Mouse (Mus musculus): Measurements from ENCODE around the gene Hist1h4f. TPM values are rescaled to one million over a fixed set of nuclear protein-coding genes. Genes with fewer than 3 reads are reported as not detected.
A peak's percentile ranks its signal among the peaks of the same experiment; 100 is the strongest.
"Not testable (repeated sequence)": the region's sequence is repeated elsewhere in the genome, so short reads cannot be mapped to it uniquely, and the experiment has no call there.

Gene Hist1h4f
- polyA plus RNA-seq, 1 experiment from 2014 or later: not detected

DNA sequence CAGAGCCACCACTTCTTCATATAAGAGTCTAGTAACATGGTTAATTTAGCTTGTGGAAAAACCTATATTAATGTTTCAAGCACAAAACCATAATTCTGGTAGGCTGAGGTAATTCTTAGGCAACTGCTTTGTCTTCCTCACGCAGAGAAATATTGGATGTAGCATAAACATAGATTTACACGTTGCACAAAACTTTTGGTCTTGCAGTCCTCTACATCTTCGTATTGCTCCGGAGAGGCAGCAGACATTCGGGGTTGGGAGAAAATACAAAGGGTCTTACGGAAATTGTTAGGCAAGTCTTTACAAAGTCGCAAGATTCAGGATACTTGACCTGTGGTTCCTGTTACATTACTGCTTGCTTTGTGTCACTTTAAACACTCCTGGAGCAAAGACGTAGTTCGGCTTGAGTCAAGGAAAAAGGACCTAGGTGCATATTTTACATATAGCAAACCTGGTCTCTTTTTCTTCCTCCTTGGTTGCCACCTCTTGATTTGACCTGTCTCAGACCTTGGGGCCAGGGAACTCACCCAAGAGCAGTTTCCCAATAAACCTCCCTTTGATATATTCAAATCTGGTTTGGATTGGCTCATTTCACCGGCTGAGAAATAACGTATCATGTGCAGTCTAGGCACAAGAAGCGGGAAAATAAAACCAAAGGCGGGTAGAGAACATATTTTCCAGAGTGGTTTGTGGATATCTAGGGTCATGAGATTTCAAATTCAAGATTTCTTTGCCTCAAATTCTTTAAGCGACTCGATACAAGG lies 16.9 kb downstream of the Hist1h4f start:
- peak overlapping the region; percentile 76 for H3K4me2 ChIP-seq (replicated peaks)
- H3K27me3 ChIP-seq: no peaks in the 10 kb centered on the region
- H3K4me3 ChIP-seq (replicated peaks): peak overlapping the region; percentile 55
- H3K36me3 ChIP-seq: no peaks in the 10 kb centered on the region
- H3K27ac ChIP-seq: peak overlapping the region; percentile 72
- WGBS: under 1% methylated on average over 15 of the region's 15 CpGs
- ATAC-seq: peak; percentile 0; the same call in 1 of the 2 replicates
- no peaks in the 10 kb centered on the region for H3K9me3 ChIP-seq
- H3K4me1 ChIP-seq (replicated peaks): peaks cover 47% of the 10 kb centered on the region
- peak overlapping the region; percentile 48 for H3K9ac ChIP-seq (replicated peaks)

DNA sequence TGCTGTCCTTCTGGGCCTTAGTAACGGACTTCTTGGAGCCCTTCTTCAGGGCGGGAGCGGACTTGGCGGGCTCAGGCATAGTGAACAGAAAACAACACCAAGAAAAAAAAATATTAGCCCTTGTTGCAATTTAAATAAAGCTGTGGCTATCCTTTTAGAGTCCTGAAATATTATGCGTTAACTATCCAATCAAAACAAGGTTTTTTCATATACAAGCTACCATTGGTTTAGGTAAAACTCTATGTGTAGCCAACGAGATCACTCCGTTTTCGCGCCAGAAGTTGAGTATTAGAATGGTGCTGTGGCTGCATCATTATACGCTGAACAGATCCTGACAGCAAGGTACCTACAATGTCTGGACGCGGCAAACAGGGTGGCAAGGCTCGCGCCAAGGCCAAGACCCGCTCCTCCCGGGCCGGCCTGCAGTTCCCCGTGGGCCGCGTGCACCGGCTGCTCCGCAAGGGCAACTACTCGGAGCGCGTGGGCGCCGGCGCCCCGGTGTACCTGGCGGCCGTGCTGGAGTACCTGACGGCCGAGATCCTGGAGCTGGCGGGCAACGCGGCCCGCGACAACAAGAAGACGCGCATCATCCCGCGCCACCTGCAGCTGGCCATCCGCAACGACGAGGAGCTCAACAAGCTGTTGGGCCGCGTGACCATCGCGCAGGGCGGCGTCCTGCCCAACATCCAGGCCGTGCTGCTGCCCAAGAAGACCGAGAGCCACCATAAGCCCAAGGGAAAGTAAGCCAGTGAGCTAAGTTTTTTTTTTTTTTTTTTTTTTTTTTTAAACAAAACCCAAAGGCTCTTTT lies 17.7 kb downstream of the Hist1h4f start, which contains the start of gene Hist1h2af:
Gene Hist1h2af (plus strand): TSS at position 347 of the 808 bp plus-strand sequence.
- H3K4me2 ChIP-seq (replicated peaks): peak within 1 kb of the TSS; percentile 76
- peak within 1 kb of the TSS; percentile 55 for H3K4me3 ChIP-seq (replicated peaks)
- H3K27me3 ChIP-seq, H3K9me3 ChIP-seq, H3K36me3 ChIP-seq: not testable (repeated sequence)
- peak within 1 kb of the TSS; percentile 54 for H3K9ac ChIP-seq (replicated peaks)
- peak within 1 kb of the TSS; percentile 98 for H3K27ac ChIP-seq
- 0% methylated on average over 25 of the region's 53 CpGs for WGBS
- H3K4me1 ChIP-seq (replicated peaks): peaks cover 53% of the 10 kb centered on the region
- ATAC-seq: peak; percentile 49; the same call in 1 of the 2 replicates

DNA sequence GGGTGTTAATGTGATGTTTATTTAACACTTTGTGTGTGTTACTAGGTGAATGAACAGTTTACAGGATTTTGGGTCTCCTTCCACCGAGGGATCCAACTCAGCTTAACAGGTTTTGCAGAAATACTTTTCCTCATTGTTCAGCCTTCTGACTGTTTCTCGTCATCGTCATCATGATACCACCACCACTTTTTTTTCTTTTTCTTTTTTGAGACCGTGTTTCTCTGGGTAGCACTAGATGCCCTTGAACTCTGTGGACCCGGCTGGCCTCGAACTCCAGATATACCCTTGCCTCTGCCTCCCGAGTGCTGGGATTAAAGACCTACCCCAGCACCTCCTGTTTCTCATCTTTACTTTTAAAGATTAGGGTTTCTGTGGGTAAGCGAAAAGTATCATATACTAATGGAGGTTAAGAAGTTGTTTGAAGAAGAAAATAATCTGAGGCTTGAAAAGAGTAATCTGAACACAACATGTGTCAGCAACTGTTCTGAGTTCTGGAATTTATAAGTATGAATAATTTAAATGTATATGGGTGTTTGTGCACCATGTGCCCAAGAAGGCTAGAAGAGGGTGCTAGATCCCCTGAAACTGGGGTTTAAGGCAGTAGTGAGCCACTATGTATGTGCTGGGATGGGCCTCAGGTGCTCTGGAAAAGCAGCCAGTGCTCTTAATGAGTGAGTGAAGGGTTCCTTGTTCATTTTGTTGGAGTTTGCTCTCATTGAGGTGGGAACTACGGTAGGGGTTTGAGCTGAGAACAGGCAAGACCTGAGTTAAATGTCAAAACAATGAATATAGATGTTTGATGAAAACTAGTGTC lies 19.0 kb downstream of the Hist1h4f start:
- no peak for ATAC-seq
- WGBS: 22% methylated on average over 9 of the region's 9 CpGs
- Histone ChIP-seq H3K4me1 (replicated peaks) (peaks cover 53% of the 10 kb centered on the region), H3K4me3 (replicated peaks) (peak overlapping the region; percentile 55), H3K27me3 (no peaks in the 10 kb centered on the region), H3K4me2 (replicated peaks) (peak overlapping the region; percentile 76), H3K9ac (replicated peaks) (peak overlapping the region; percentile 80), H3K9me3 (no peaks in the 10 kb centered on the region), H3K27ac (peak overlapping the region; percentile 98), H3K36me3 (no peaks in the 10 kb centered on the region)

DNA sequence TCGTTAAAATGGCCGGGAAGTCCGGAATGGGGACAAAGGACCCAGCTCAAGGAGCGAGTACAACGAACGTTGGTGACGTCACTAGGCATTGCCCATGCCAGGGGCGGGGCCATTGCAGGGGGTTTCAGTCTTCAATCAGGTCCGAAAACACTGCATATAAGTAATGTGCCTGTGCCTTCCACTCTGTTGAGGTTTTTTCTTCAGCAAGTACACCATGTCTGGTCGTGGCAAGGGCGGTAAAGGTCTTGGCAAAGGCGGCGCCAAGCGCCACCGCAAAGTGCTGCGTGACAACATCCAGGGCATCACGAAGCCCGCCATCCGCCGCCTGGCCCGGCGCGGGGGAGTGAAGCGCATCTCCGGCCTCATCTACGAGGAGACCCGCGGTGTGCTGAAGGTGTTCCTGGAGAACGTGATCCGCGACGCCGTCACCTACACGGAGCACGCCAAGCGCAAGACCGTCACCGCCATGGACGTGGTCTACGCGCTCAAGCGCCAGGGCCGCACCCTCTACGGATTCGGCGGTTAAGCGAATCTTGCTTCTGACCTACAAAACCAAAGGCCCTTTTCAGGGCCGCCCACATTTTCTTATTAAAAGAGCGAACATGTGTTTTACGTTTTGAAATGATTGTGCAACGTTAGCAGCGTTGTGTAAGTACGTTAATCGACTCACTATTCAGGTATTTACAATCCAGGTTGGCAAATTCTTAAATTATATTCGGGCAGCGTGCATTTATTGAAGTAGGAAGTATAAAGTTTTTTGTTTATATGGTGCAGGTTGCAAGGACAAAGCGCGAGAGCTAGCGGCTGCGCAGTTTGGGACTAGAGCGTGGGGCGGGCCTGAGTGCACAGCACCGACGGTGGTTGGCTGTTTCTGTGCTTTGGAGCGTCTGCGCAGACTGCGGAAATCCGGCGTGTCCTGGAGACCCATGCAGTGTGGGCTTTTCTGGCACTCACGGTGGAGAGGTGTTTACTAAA lies 20.3 kb downstream of the Hist1h4f start, which contains the start of gene Hist1h4h:
Gene Hist1h4h (plus strand): TSS at position 150 of the 975 bp plus-strand sequence.
- H3K9me3 ChIP-seq: no peaks in the 10 kb centered on the region
- WGBS: under 1% methylated on average over 56 of the region's 70 CpGs

DNA sequence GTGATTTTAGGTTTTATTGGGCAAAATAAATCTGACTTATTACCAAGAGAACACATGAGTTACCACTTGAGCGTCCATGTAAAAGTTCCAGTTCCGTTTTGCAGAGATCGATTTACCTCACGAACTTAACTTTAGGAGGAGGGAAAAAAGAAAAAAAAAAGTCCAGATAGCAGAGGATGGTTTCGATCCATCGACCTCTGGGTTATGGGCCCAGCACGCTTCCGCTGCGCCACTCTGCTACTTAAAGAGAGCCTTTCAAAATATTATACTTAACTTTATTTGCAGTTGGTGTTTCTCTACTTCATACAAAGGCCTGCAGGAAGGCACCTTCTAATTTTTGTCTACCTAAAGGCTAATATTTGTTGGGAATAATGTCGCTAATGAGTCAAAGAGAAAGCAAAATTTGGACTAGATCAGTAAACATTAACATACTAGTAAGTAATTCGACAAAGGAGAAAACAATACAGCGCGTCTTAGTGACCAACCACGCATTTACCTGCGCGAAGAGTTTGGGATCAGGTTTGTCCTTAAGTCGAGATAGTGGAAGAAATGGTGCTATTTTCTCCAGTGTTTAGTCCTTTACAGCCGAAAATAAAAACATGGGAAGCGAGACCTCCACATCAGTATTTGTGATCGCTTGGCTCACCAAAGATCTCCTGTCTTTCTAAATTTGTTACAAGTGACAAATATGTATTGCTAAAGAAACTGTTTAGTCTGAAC lies 21.1 kb downstream of the Hist1h4f start:
- WGBS: under 1% methylated on average over 20 of the region's 20 CpGs
- Histone ChIP-seq H3K27ac (peak overlapping the region; percentile 98), H3K4me3 (replicated peaks) (peak overlapping the region; percentile 55), H3K4me1 (replicated peaks) (peaks cover 45% of the 10 kb centered on the region), H3K27me3 (no peaks in the 10 kb centered on the region), H3K9me3 (no peaks in the 10 kb centered on the region), H3K9ac (replicated peaks) (peak overlapping the region; percentile 78), H3K36me3 (no peaks in the 10 kb centered on the region), H3K4me2 (replicated peaks) (peak overlapping the region; percentile 76)
- no peak for ATAC-seq

More for the DNA sequence above, 20.3 kb downstream of the Hist1h4f start, which contains the start of gene Hist1h4h:
- peaks cover 45% of the 10 kb centered on the region for H3K4me1 ChIP-seq (replicated peaks)
- H3K27ac ChIP-seq: peak within 1 kb of the TSS; percentile 98
- H3K4me3 ChIP-seq (replicated peaks): peak within 1 kb of the TSS; percentile 55
- no peaks in the 10 kb centered on the region for H3K27me3 ChIP-seq
- peak within 1 kb of the TSS; percentile 76 for H3K4me2 ChIP-seq (replicated peaks)
- ATAC-seq: peak; percentile 89
- H3K9ac ChIP-seq (replicated peaks): peak within 1 kb of the TSS; percentile 80
- no peaks in the 10 kb centered on the region for H3K36me3 ChIP-seq

DNA sequence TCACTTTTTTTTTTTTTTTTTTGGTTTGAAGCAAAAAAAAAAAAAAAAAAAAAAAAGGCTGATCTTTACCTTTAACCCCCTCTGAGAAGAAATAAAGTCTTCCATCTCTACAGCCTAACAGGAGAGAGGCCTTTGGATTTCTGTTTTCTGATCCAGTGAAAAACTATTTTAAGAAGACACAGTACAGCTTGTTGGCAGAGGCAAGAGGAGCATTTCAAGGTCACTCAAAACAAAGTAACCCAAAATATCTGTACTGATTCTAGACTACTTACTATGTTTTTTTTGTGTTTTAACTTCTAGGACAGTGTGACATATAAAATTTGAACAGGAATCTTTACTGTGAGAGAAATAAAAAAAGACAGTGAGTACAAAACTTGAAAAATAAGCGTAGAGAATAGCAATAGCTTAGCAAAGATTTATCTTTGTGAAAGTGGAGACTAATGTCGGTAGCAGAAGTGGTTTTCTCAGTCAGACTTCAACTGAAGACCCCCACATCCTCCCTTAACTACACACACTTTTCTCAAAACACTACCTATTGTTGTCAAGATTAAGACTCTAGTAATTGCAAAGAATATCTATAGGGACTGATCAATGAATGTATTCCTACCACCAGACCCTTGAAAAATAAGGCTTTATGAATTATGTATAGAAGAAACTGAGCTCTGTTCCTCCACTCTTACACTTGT lies 21.8 kb downstream of the Hist1h4f start:
- H3K4me1 ChIP-seq (replicated peaks): peaks cover 42% of the 10 kb centered on the region
- WGBS: 31% methylated on average over 2 of the region's 2 CpGs
- H3K9me3 ChIP-seq: no peaks in the 10 kb centered on the region

DNA sequence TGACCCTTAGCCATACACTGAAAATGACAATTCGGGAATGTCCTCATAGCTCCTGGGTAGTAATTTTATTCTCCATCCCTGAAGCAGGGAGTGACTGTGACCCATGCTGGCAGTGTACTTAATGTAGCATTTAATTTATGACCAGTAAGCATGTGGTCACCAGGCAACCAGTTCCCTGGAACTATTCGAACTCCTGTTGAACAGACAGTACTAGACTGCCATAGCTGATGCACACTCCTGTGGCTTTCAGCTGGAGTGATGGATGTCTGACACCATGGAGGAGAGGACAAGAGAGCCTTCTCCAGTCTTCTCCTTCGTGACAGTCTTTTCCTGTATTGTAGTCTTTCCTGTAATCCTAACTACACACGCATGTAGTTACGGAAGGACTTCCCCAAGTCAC lies 22.4 kb downstream of the Hist1h4f start:
- Histone ChIP-seq H3K36me3 (no peaks in the 10 kb centered on the region), H3K27me3 (no peaks in the 10 kb centered on the region), H3K4me1 (replicated peaks) (peaks cover 36% of the 10 kb centered on the region), H3K4me2 (replicated peaks) (no peak overlapping the region), H3K27ac (no peak overlapping the region), H3K9me3 (no peaks in the 10 kb centered on the region), H3K9ac (replicated peaks) (no peak overlapping the region), H3K4me3 (replicated peaks) (no peak overlapping the region)
- 81% methylated on average over 5 of the region's 5 CpGs for WGBS
- ATAC-seq: no peak

More for the DNA sequence above, 21.8 kb downstream of the Hist1h4f start:
- H3K9ac ChIP-seq (replicated peaks): peak overlapping the region; percentile 78
- H3K27ac ChIP-seq: peak overlapping the region; percentile 98
- no peaks in the 10 kb centered on the region for H3K27me3 ChIP-seq
- peak overlapping the region; percentile 55 for H3K4me3 ChIP-seq (replicated peaks)
- no peak for ATAC-seq
- no peaks in the 10 kb centered on the region for H3K36me3 ChIP-seq
- peak overlapping the region; percentile 76 for H3K4me2 ChIP-seq (replicated peaks)

DNA sequence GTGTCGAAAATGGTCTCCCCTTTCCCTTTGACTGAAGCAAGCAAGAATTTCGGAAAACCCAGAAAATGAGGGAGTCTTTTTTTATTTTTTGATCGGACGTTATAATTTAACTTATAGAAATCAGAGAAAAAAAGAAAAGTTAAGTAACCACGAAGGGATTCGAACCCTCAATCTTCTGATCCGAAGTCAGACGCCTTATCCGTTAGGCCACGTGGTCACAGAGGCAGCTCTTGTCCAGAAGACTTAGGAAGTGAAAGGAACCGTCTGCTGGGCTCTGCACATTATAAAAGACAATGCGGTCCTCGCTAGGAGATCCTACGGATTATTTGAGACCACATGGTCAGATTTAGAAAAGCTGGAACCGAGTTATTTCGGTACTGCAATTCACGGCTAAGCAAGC lies 25.1 kb downstream of the Hist1h4f start:
- Histone ChIP-seq H3K9ac (replicated peaks) (peak overlapping the region; percentile 64), H3K4me3 (replicated peaks) (peak overlapping the region; percentile 45), H3K36me3 (no peaks in the 10 kb centered on the region), H3K4me1 (replicated peaks) (peaks cover 19% of the 10 kb centered on the region), H3K9me3 (no peaks in the 10 kb centered on the region), H3K27me3 (no peaks in the 10 kb centered on the region), H3K4me2 (replicated peaks) (peak overlapping the region; percentile 53), H3K27ac (peak overlapping the region; percentile 62)
- WGBS: under 1% methylated on average over 17 of the region's 17 CpGs
- peak; percentile 40 for ATAC-seq

DNA sequence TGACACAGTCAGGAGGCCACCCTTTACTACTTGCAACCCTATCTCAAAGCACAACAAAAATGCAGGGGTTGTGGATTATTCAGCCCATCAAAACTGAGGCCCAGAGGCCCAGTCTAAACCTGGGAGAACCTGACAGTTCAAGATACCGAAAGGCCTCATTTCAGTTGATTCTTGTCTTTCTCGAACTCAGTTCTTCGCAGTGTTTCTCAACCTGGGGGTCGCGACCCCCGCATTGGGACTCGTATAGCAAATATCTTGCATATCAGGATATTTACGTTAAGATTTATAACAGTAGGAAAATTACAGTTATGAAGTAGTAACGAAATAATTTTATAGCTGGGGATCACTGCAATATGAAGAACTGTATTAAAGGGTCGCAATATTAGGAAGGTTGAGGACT lies 25.5 kb downstream of the Hist1h4f start:
- H3K4me1 ChIP-seq (replicated peaks): peaks cover 19% of the 10 kb centered on the region
- H3K27me3 ChIP-seq: no peaks in the 10 kb centered on the region
- H3K4me2 ChIP-seq (replicated peaks): peak overlapping the region; percentile 53
- no peak overlapping the region for H3K27ac ChIP-seq
- no peaks in the 10 kb centered on the region for H3K9me3 ChIP-seq
- ATAC-seq: no peak
- no peaks in the 10 kb centered on the region for H3K36me3 ChIP-seq
- no peak overlapping the region for H3K9ac ChIP-seq (replicated peaks)
- WGBS: 2% methylated on average over 10 of the region's 10 CpGs
- peak overlapping the region; percentile 45 for H3K4me3 ChIP-seq (replicated peaks)

DNA sequence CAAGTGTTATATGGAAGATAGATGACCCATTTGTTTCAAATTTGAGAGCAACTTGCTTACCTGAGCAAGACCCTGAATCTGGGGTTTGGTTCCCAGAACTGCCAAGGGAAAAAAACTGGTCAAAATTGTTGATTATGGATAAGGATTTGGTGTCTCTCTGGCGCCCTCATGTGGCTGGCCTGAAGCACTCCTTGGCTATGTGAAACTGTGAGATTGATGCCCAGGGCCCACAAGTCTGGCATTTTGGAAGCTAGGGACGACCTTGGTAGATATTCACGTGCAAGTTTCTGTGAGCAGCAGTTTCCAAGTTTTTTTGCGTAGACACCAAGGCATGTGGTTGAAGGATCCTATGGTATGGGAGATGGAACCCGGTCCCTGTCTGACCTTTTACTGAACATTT lies 26.8 kb downstream of the Hist1h4f start:
- H3K4me2 ChIP-seq (replicated peaks): no peak overlapping the region
- H3K36me3 ChIP-seq: no peaks in the 10 kb centered on the region
- no peak overlapping the region for H3K4me3 ChIP-seq (replicated peaks)
- no peak overlapping the region for H3K27ac ChIP-seq
- H3K9me3 ChIP-seq: no peaks in the 10 kb centered on the region
- H3K27me3 ChIP-seq: no peaks in the 10 kb centered on the region
- peak; percentile 32; the same call in 1 of the 2 replicates for ATAC-seq
- peaks cover 15% of the 10 kb centered on the region for H3K4me1 ChIP-seq (replicated peaks)
- H3K9ac ChIP-seq (replicated peaks): no peak overlapping the region
- 10% methylated on average over 5 of the region's 5 CpGs for WGBS
